Mouse (Mus musculus) frontal cortex, postnatal 36 days (tissue): Measurements from ENCODE around the gene Armc9.

Source experiments
- DNase-seq, 2 experiments: peaks; one replicate each; pipeline ENCODE4 v3.0.0; 2022; ENCODE audit warnings: low spot score in 2 of 2

The Armc9 gene

DNA sequence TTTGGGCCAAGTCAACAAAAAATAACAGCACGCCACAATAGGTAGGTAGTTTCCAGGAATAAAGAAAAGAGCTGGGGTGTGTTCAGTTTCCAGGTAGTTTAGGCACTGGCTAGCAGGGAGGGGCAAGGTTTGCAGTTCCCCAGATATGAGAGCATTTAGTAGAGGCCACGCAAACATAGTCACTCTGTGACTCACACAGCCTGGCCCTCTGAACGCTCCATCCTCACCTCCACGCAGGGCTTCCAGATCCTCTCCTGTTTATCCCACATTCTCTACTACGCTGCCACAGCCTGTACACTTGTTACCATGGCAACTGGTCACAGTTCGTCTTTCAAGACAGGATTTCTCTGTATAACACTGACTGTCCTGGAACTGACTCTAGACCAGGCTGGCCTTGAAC, 70.6 kb downstream of the Armc9 start:
- no peak for DNase-seq

GRCm38 (mm10) chr1:86228653-86229052, 74.1 kb downstream of the Armc9 start:
- no peak for DNase-seq

- no peak for DNase-seq
These were observed 74.7 kb downstream of the Armc9 start for GRCm38 (mm10) chr1:86229184-86229829.

DNA sequence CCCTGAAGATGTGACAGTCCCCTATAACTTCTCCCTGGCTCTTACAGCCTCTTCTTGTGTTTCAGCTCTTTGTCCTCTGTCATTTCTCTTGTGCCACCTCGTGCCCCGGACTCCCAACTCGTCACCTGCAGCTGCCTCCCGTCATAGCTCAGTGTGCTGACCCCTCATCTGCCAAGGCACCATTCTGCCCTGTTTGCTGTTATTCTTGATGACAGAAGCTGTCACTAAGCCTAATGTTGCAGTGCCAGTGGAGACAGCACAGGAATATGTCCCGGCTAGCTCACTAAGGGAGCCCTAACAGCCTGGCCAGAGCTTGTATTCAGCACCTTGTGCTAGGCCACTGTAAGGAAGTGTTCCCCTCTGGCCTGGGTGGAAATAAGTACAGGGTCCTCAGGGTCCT, 78.1 kb downstream of the Armc9 start:
- DNase-seq = no peak

DNA sequence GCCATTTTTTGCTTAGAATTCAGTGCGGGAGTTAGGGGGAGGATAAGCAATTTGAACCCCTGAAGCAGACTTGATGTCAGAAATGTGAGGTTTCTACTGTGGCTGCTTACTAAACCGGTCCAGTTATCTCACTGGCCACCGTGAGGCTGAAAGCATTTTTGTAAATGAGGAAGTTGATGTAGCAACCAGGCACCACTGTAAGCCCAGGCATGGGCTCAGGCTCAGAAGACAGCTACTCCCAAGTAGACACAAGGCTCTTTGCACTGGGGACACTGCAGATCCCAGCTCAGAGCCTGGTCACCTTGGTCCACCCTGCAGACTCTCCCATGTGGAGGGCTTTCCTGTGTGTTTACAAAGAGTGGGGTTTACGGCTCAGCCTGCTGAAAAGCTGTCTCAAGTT, 79.2 kb downstream of the Armc9 start:
- DNase-seq = no peak

- no peak for DNase-seq
These were observed 80.5 kb downstream of the Armc9 start for GRCm38 (mm10) chr1:86235118-86235517.

- DNase-seq = no peak
These were observed 81.9 kb downstream of the Armc9 start for GRCm38 (mm10) chr1:86236442-86236841.

DNA sequence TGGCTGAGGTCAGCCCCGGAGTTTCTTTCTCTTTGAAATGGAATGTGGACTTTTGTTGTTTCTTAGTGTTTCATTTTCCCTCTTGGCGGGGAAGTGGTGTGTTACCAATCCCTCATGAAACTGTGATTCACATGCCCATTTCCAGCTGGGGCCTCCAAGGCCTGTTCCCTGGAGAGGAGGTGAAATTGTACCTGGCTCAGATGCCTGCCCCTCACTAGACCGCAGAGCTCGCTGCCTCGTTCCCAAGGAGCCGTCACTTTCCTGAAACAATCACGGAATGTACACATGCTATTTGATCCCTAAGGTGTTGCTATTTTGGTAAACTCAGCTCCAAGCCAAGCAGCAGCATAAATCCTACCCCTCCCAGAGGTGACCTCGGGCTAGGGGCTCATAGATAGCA, 84.4 kb downstream of the Armc9 start:
- DNase-seq = no peak

DNA sequence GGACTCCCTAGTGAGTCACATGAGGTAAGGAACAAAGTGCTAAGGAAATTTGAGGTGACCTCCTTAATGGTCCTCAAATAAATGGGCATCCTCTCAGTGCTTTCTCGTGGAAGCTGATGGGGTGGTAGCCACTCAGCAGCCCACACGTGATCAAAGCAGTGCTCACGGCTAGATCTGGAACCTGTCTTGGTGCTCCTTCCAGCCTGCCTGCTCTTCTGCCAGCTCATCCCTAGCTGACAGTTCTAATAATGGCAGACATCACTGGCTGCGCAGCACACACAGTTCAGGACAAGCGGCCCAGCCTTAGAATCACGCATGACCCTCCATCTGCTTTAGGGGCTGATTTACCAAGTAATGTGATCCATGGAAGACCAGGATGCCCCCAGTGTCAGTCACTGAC, 85.3 kb downstream of the Armc9 start:
- DNase-seq = peak in 1 of 2 experiments; percentile 6

GRCm38 (mm10) chr1:86240959-86241358, 86.4 kb downstream of the Armc9 start:
- no peak for DNase-seq

DNA sequence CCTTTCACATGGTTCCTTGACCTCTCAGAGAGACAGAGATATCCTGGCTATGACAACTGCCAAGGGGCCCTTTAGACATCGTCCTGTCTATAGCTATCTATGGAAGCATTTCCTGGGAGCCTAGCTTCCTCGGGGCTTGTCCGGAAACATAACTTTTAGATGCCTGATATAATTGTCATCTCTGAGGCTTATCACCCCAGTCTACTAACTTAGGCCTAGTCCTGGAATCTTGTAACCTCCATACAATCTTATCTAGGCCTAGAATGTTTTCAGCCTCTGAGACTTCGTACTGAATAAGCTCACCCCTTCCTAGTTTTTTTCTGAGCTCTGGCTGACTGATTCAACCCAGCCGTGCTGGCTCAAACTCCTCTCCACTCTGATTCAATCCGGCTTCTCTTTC, 88.9 kb downstream of the Armc9 start:
- DNase-seq = no peak

DNA sequence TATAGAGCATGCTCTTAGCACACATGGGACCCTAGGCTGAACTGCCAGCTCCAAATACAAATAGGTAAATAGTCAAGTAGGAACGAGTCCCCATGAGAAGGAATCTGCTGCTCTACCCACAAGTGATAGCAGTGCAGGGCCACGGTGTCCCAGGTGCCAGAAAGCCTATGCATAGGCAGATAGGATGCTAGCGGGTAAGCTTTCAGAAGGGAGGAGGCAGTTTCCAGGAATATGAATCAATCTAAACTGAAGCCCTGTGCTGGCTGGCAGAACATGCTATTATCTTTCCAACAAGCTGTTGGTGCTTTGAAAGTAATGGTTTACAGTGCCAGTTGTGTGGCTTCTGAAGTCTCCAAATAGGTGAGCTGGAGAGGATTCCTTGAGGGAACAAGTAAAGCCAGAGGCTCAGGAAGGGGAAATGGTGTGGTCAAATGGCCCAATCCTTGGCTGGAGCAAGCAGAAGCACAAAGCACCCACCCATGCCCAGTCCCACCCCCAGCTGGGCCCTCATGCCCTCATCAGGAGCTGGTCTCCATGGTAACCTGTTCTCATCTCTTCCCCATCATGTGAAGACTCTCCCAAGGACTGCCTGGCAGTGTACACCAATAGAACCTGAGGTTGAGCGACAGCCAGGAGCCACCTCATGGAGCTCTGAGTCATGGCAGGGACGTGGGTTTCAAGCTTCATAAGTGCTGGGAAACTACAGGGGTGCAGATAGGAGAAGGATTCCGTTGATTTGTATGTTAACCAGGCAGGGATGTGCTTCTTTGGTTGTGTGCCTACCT, 90.9 kb downstream of the Armc9 start:
- peak; percentile 43 to 50 for DNase-seq

GRCm38 (mm10) chr1:86253410-86253809, 98.8 kb downstream of the Armc9 start:
- no peak for DNase-seq

DNA sequence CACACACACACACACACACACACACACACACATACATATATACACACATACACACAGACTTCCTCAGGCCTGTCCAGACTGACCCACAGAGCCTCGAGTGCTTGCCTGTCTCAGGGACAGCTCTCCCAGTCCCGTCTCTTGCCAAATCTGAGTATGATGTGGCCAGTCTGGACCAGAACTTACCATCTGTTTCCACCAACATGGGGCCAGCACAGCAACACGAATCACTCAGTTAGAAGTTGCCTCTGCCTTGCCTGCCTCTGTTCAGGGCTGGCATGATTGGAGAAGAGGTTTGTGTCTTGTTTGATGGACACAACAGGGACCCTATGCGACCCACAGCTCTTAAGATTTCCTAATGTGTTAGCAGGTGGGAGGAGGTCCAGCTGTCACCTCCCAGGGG, 101.7 kb downstream of the Armc9 start:
- no peak for DNase-seq

DNA sequence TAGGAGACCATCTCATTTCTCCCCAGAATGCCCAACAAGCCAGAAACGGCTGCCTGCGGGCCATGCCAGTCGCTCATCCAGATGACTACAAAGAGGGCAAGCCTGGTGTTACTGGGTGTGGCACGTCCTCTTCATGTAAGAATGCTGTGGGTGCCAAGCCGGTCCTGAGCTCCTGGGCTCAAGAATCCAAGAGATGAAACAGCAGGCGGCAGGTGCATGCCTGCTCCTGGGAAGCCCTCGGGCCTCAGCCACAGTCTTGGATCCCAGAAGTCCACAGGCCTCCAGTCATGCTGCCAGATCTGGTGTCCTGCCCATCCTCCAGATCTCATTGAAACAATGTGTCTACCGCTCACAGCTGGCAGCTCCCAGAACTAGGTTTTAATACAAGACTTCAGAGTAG, 102.6 kb downstream of the Armc9 start:
- no peak for DNase-seq

GRCm38 (mm10) chr1:86258171-86258824, 103.7 kb downstream of the Armc9 start:
- no peak for DNase-seq

GRCm38 (mm10) chr1:86263564-86264339, 109.2 kb downstream of the Armc9 start:
- no peak for DNase-seq

- no peak for DNase-seq
These were observed 110.5 kb downstream of the Armc9 start for GRCm38 (mm10) chr1:86265060-86265459.

- DNase-seq = no peak
These were observed 114.1 kb downstream of the Armc9 start for GRCm38 (mm10) chr1:86268492-86269189.

DNA sequence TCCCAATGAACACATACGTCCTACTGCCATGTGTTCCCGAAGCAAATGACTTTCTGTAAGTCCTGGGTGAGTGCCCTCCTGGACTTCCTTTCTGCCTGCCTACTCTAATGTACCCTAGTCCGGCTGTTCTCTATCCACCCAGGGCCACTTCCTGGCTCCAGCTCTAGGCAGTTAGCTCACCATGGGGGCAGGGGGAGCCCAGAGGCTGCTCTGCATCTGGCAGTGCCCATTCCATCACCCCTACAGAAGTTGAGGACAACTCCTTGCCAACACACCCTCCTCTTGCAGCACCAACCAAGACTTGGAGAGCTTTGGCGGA, 114.6 kb downstream of the Armc9 start:
- no peak for DNase-seq

GRCm38 (mm10) chr1:86271707-86272106, 117.1 kb downstream of the Armc9 start:
- no peak for DNase-seq

GRCm38 (mm10) chr1:86277055-86277454, 122.5 kb downstream of the Armc9 start:
- no peak for DNase-seq
